Mouse (Mus musculus): ENCODE data around the gene Zmynd8. TPM values are rescaled to one million over a fixed set of nuclear protein-coding genes. Genes with fewer than 3 reads are reported as not detected.

Gene Zmynd8
- total and polyA plus RNA-seq, 2 experiments from 2014 or later: 35.3 to 48.1 TPM

- no peak overlapping the region for H3K9ac ChIP-seq (replicated peaks; ENCODE audit: low read depth, low read length)
- H3K4me3 ChIP-seq (ENCODE audit: low read depth, low read length): no peak overlapping the region
- no peaks in the 10 kb centered on the region for H3K27me3 ChIP-seq (ENCODE audit: control insufficient read depth, insufficient read depth, low read length)
- no peaks in the 10 kb centered on the region for H3K9me3 ChIP-seq (replicated peaks; ENCODE audit: control insufficient read depth, low read length)
- peaks cover 7% of the 10 kb centered on the region; the same call in 1 of the 2 replicates for H3K4me1 ChIP-seq (ENCODE audit: control insufficient read depth, insufficient read depth)
- no peaks in the 10 kb centered on the region for H3K36me3 ChIP-seq (replicated peaks; ENCODE audit: control insufficient read depth, insufficient read depth, low read length)
- TF ChIP-seq CTCF (IDR thresholded peaks at IDR 0.05; ENCODE audit: low read depth): no peak
- TF ChIP-seq EP300 (IDR thresholded peaks at IDR 0.05; ENCODE audit: low read depth): 0 out of 2 replicates have a peak, but pooled peaks have one; percentile 12
- ATAC-seq (ENCODE audit: insufficient read depth, low read depth): peak; percentile 64
- peak overlapping the region; percentile 43; the same call in 1 of the 2 replicates for H3K27ac ChIP-seq (ENCODE audit: low read depth)
- peak; percentile 57 for DNase-seq (ENCODE audit: low spot score)
- no peak overlapping the region for H3K4me2 ChIP-seq (ENCODE audit: low read depth, low read length)
- 31% methylated on average over 12 of the region's 12 CpGs for WGBS
Measured at GRCm38 (mm10) chr2:165936106-165936505, 37.3 kb upstream of the Zmynd8 start.

DNA sequence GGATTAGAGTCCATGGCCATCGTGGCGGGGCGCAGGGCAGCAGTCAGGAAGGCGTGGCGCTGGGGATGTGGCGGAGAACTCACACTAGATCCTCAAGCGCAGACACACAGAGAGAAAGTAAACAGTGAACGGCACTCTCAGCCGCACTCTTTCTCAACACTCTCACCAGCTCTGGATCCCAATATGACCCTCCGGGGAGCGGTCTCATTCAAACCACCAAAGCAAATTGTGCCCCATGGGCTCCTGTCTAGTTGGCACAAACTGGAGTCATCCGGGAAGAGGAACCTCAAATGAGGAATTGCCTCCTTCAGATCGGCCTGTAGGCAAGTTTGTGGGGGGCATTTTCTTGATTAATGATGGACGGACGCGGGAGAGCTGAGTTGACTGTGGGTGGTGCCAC is 28.9 kb upstream of the Zmynd8 start:
- WGBS: 97% methylated on average over 16 of the region's 16 CpGs

DNA sequence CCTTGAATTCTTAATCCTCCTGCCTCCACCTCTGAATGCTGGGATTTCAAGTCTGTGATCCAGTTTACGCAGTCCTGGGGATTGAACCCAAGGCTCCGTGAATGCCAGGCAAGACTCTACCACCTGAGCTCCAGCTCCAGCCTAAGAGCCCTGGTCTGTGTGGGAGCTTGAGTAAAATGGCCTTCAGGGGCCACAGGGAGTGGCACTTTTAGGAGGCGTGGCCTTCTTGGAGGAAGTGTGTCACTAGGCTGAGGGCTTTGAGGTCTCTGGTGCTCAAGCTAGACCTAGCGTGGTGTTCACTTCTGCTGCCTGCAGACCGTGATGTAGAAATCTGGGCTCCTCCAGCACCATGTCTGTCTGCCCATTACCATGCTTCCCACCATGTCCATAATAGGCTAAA is 27.4 kb upstream of the Zmynd8 start:
- ATAC-seq (ENCODE audit: insufficient read depth, low read depth): no peak
- TF ChIP-seq CTCF (IDR thresholded peaks at IDR 0.05; ENCODE audit: low read depth): no peak
- no peak for TF ChIP-seq EP300 (IDR thresholded peaks at IDR 0.05; ENCODE audit: low read depth)
- Histone ChIP-seq H3K27me3 (ENCODE audit: control insufficient read depth, insufficient read depth, low read length) (no peaks in the 10 kb centered on the region), H3K4me3 (ENCODE audit: low read depth, low read length) (no peak overlapping the region), H3K9me3 (replicated peaks; ENCODE audit: control insufficient read depth, low read length) (0 out of 2 replicates have a peak, but pooled peaks cover 3% of the 10 kb centered on the region), H3K27ac (ENCODE audit: low read depth) (no peak overlapping the region), H3K36me3 (replicated peaks; ENCODE audit: control insufficient read depth, insufficient read depth, low read length) (no peaks in the 10 kb centered on the region), H3K9ac (replicated peaks; ENCODE audit: low read depth, low read length) (no peak overlapping the region), H3K4me1 (ENCODE audit: control insufficient read depth, insufficient read depth) (no peaks in the 10 kb centered on the region), H3K4me2 (ENCODE audit: low read depth, low read length) (no peak overlapping the region)
- DNase-seq (ENCODE audit: low spot score): no peak
- 98% methylated on average over 5 of the region's 5 CpGs for WGBS

More for the DNA sequence above, 28.9 kb upstream of the Zmynd8 start:
- DNase-seq (ENCODE audit: low spot score) (no peak), ATAC-seq (ENCODE audit: insufficient read depth, low read depth) (no peak)
- H3K27me3 ChIP-seq (ENCODE audit: control insufficient read depth, insufficient read depth, low read length): no peaks in the 10 kb centered on the region
- no peak overlapping the region for H3K9ac ChIP-seq (replicated peaks; ENCODE audit: low read depth, low read length)
- 0 out of 2 replicates have a peak, but pooled peaks cover 3% of the 10 kb centered on the region for H3K9me3 ChIP-seq (replicated peaks; ENCODE audit: control insufficient read depth, low read length)
- no peaks in the 10 kb centered on the region for H3K36me3 ChIP-seq (replicated peaks; ENCODE audit: control insufficient read depth, insufficient read depth, low read length)
- H3K4me2 ChIP-seq (ENCODE audit: low read depth, low read length): no peak overlapping the region
- no peak overlapping the region for H3K4me3 ChIP-seq (ENCODE audit: low read depth, low read length)
- no peak overlapping the region for H3K27ac ChIP-seq (ENCODE audit: low read depth)
- no peaks in the 10 kb centered on the region for H3K4me1 ChIP-seq (ENCODE audit: control insufficient read depth, insufficient read depth)
- no peak for TF ChIP-seq EP300 (IDR thresholded peaks at IDR 0.05; ENCODE audit: low read depth)
- TF ChIP-seq CTCF (IDR thresholded peaks at IDR 0.05; ENCODE audit: low read depth): no peak

GRCm38 (mm10) chr2:165925144-165925543 is 26.3 kb upstream of the Zmynd8 start:
- H3K4me3 ChIP-seq (ENCODE audit: low read depth, low read length): no peak overlapping the region
- no peak for DNase-seq (ENCODE audit: low spot score)

DNA sequence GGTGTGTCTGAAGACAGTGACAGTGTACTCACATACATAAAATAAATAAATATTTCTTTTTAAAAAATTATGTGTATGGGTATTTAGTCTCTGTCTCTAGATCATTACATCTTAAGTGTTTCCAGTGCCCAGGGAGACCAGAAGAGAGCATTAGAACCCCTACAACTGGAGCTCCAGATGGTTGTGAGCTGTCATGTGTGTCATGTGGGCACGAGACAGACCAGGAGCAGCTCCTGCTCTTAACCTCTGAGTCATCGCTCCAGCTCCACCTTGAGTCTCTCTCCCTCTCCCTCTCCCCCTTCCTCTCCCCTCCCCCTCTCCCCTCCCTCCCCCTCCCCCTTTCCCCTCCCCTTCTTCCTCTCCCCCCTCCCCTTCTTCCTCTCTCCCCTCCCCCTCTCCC is 25.9 kb upstream of the Zmynd8 start:
- Histone ChIP-seq H3K27me3 (ENCODE audit: control insufficient read depth, insufficient read depth, low read length) (no peaks in the 10 kb centered on the region), H3K36me3 (replicated peaks; ENCODE audit: control insufficient read depth, insufficient read depth, low read length) (no peaks in the 10 kb centered on the region), H3K9me3 (replicated peaks; ENCODE audit: control insufficient read depth, low read length) (0 out of 2 replicates have a peak, but pooled peaks cover 3% of the 10 kb centered on the region), H3K4me1 (ENCODE audit: control insufficient read depth, insufficient read depth) (no peaks in the 10 kb centered on the region), H3K9ac (replicated peaks; ENCODE audit: low read depth, low read length) (no peak overlapping the region), H3K4me3 (ENCODE audit: low read depth, low read length) (no peak overlapping the region), H3K27ac (ENCODE audit: low read depth) (no peak overlapping the region), H3K4me2 (ENCODE audit: low read depth, low read length) (no peak overlapping the region)
- DNase-seq (ENCODE audit: low spot score) (no peak), ATAC-seq (ENCODE audit: insufficient read depth, low read depth) (no peak)
- 48% methylated on average over 2 of the region's 2 CpGs for WGBS
- TF ChIP-seq EP300 (IDR thresholded peaks at IDR 0.05; ENCODE audit: low read depth) (no peak), CTCF (IDR thresholded peaks at IDR 0.05; ENCODE audit: low read depth) (no peak)

More at GRCm38 (mm10) chr2:165925144-165925543, 26.3 kb upstream of the Zmynd8 start:
- H3K27ac ChIP-seq (ENCODE audit: low read depth): no peak overlapping the region
- no peak overlapping the region for H3K4me2 ChIP-seq (ENCODE audit: low read depth, low read length)
- no peak for TF ChIP-seq CTCF (IDR thresholded peaks at IDR 0.05; ENCODE audit: low read depth)
- no peaks in the 10 kb centered on the region for H3K27me3 ChIP-seq (ENCODE audit: control insufficient read depth, insufficient read depth, low read length)
- WGBS: 19% methylated on average over 3 of the region's 3 CpGs
- 0 out of 2 replicates have a peak, but pooled peaks cover 3% of the 10 kb centered on the region for H3K9me3 ChIP-seq (replicated peaks; ENCODE audit: control insufficient read depth, low read length)
- ATAC-seq (ENCODE audit: insufficient read depth, low read depth): no peak
- H3K4me1 ChIP-seq (ENCODE audit: control insufficient read depth, insufficient read depth): no peaks in the 10 kb centered on the region
- H3K36me3 ChIP-seq (replicated peaks; ENCODE audit: control insufficient read depth, insufficient read depth, low read length): no peaks in the 10 kb centered on the region
- H3K9ac ChIP-seq (replicated peaks; ENCODE audit: low read depth, low read length): no peak overlapping the region

DNA sequence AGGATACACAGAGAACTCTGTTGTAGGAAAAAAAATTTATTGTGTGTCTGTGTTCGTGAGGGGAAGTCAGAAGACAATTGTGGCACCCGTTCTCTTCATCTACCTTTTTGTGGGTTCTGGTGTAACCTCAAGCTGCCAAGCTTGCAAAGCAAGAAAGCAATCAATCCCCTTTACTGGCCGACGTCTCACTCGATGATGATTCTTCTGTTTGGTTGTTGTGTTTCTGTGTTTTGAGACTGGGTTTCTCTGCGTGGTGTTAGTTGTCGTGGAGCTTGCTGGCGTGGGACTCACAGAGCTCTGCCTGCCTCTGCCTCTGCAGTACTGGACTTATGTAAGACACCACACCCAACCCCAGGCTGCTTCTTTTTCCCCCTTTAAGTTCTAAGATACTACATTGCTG is 24.9 kb upstream of the Zmynd8 start:
- TF ChIP-seq EP300 (IDR thresholded peaks at IDR 0.05; ENCODE audit: low read depth): no peak
- no peak for TF ChIP-seq CTCF (IDR thresholded peaks at IDR 0.05; ENCODE audit: low read depth)
- DNase-seq (ENCODE audit: low spot score): no peak
- no peak for ATAC-seq (ENCODE audit: insufficient read depth, low read depth)
- H3K9me3 ChIP-seq (replicated peaks; ENCODE audit: control insufficient read depth, low read length): 0 out of 2 replicates have a peak, but pooled peaks cover 3% of the 10 kb centered on the region
- no peak overlapping the region for H3K27ac ChIP-seq (ENCODE audit: low read depth)
- H3K4me2 ChIP-seq (ENCODE audit: low read depth, low read length): no peak overlapping the region
- H3K4me1 ChIP-seq (ENCODE audit: control insufficient read depth, insufficient read depth): no peaks in the 10 kb centered on the region
- 85% methylated on average over 8 of the region's 8 CpGs for WGBS
- H3K9ac ChIP-seq (replicated peaks; ENCODE audit: low read depth, low read length): no peak overlapping the region
- H3K4me3 ChIP-seq (ENCODE audit: low read depth, low read length): no peak overlapping the region
- H3K36me3 ChIP-seq (replicated peaks; ENCODE audit: control insufficient read depth, insufficient read depth, low read length): no peaks in the 10 kb centered on the region
- no peaks in the 10 kb centered on the region for H3K27me3 ChIP-seq (ENCODE audit: control insufficient read depth, insufficient read depth, low read length)

Measured in heart, postnatal 0 days (tissue).